Mouse (Mus musculus) lung, adult 2 months (tissue): ENCODE results near the gene Folr2. TPM values are rescaled to one million over a fixed set of nuclear protein-coding genes. Genes with fewer than 3 reads are reported as not detected.

Source experiments
- DNase-seq: peaks from one replicate; pipeline ENCODE4 v3.0.0; 2022
- H3K4me1 ChIP-seq: fragments of 200-500 bp; 2 replicates; pipeline ENCODE4 v1.6.1; 2011; ENCODE audit warnings: low read length; ENCODE audit not compliant: control insufficient read depth, insufficient read depth
- H3K4me3 ChIP-seq: fragments of 200-500 bp; replicated peaks from 2 replicates; pipeline ENCODE3; 2011; ENCODE audit warnings: low read depth, mild to moderate bottlenecking, control low read depth, low read length; ENCODE audit errors: extremely low read depth
- CTCF ChIP-seq: fragments of 200-500 bp; IDR thresholded peaks from 2 replicates; pipeline ENCODE4 v1.5.1; 2011; ENCODE audit warnings: mild to moderate bottlenecking, low read length, control low read depth; ENCODE audit not compliant: insufficient read depth
- POLR2A ChIP-seq: fragments of 200-500 bp; IDR thresholded peaks from 2 replicates; pipeline ENCODE4 v1.6.1; 2011; ENCODE audit warnings: low read depth, mild to moderate bottlenecking, control low read depth, low read length, borderline replicate concordance; ENCODE audit errors: extremely low read depth
- WGBS: fragments of 180-500 bp; shearing (Covaris S2); methylation state at CpG from one replicate; pipeline ENCODE4 v1.1.7; 2018; 5-methylcytosine and 5-hydroxymethylcytosine counted together
- polyA plus RNA-seq: library from polyadenylated mRNA; depleted of rRNA; stranded (reverse); fragments of >200 nt; gene quantifications from 2 replicates; pipeline ENCODE4 v1.2.3, GENCODE M21; 2012

The Folr2 gene
- polyA plus RNA-seq, 1 experiment = 12.6 TPM

GRCm38 (mm10) chr7:101833916-101834584, 22.9 kb downstream of the Folr2 start:
- TF ChIP-seq POLR2A (no peak), CTCF (no peak)
- H3K4me3 ChIP-seq = no peak overlapping the region
- 71% methylated on average over 3 of the region's 3 CpGs for WGBS
- H3K4me1 ChIP-seq = no peaks in the 10 kb centered on the region; the same call in 1 of the 2 replicates
- DNase-seq = no peak

GRCm38 (mm10) chr7:101833352-101833751, 23.6 kb downstream of the Folr2 start:
- H3K4me1 ChIP-seq = no peaks in the 10 kb centered on the region; the same call in 1 of the 2 replicates
- 77% methylated on average over 5 of the region's 5 CpGs for WGBS
- no peak for TF ChIP-seq POLR2A
- no peak for TF ChIP-seq CTCF
- H3K4me3 ChIP-seq = no peak overlapping the region
- DNase-seq = no peak

GRCm38 (mm10) chr7:101832372-101832771, 24.6 kb downstream of the Folr2 start:
- DNase-seq = no peak
- no peaks in the 10 kb centered on the region; the same call in 1 of the 2 replicates for H3K4me1 ChIP-seq
- 92% methylated on average over 4 of the region's 4 CpGs for WGBS
- TF ChIP-seq POLR2A (no peak), CTCF (no peak)
- H3K4me3 ChIP-seq = no peak overlapping the region

GRCm38 (mm10) chr7:101831437-101831836, 25.6 kb downstream of the Folr2 start:
- Histone ChIP-seq H3K4me1 (no peaks in the 10 kb centered on the region; the same call in 1 of the 2 replicates), H3K4me3 (no peak overlapping the region)
- WGBS = 92% methylated on average over 8 of the region's 8 CpGs
- TF ChIP-seq CTCF (no peak), POLR2A (no peak)
- DNase-seq = no peak

GRCm38 (mm10) chr7:101830373-101830772, 26.6 kb downstream of the Folr2 start:
- 97% methylated on average over 3 of the region's 3 CpGs for WGBS
- Histone ChIP-seq H3K4me1 (no peaks in the 10 kb centered on the region), H3K4me3 (no peak overlapping the region)
- DNase-seq = no peak
- TF ChIP-seq POLR2A = no peak

DNA sequence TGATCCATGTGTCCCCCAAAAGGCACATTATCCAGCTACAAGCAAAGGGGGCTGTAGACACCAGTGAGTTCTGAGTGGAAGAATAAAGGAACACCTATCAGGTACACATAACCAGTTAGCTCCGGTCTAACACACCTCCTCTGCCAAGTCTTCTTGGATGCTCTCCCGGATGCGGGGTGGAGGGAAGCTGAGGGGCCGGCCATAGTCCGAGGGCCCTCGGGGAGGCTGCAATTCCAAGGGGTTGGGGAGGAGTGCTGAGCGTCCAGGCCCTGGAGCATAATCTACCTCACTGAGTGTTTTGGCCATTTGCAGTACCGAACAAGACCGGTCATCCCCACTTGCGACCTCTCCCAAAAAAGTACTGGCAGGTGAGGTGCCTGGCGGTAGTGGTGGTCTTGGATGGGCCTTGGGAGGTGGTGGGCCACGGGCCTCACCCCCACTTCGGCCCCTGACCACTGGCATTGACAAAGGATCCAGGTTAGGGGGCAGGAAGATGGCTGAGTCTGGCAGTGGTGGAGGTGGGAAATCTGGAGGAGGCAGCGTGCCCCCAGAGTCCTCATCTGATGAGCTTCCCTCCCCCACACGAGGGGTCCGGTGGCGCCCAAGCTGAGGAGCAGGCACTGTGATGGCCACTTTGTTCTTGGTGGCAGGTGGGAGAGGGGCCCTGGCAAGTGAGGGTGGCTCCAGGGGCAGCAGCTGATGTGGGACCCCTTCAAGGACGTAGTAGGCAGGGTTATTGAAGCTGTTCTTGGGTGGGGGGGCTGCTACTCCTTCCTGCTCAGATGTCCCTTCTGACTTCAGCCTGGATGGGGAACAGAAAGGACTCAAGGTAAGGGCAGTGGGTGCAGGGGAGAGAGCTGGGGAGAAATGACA, 33.0 kb downstream of the Folr2 start:
- TF ChIP-seq CTCF (no peak), POLR2A (no peak)
- Histone ChIP-seq H3K4me3 (no peak overlapping the region), H3K4me1 (peaks cover 4% of the 10 kb centered on the region; the same call in 1 of the 2 replicates)
- 84% methylated on average over 18 of the region's 18 CpGs for WGBS
- no peak for DNase-seq

- H3K4me3 ChIP-seq = no peak overlapping the region
- 56% methylated on average over 32 of the region's 32 CpGs for WGBS
- TF ChIP-seq POLR2A (no peak), CTCF (peak; percentile 50; the same call in 1 of the 2 replicates)
- peak; percentile 40 for DNase-seq
- H3K4me1 ChIP-seq = peaks cover 4% of the 10 kb centered on the region; the same call in 1 of the 2 replicates
Measured at GRCm38 (mm10) chr7:101822836-101823757, 33.9 kb downstream of the Folr2 start.

- DNase-seq = peak; percentile 59
- TF ChIP-seq CTCF = no peak
- TF ChIP-seq POLR2A = 0 out of 2 replicates have a peak, but pooled peaks have one; percentile 3
- peaks cover 4% of the 10 kb centered on the region; the same call in 1 of the 2 replicates for H3K4me1 ChIP-seq
- under 1% methylated on average over 68 of the region's 71 CpGs for WGBS
- peak overlapping the region; percentile 8 for H3K4me3 ChIP-seq
Measured at GRCm38 (mm10) chr7:101821571-101822501, 35.2 kb downstream of the Folr2 start.
